Mouse (Mus musculus) cerebellum, adult 9-11 months (tissue): ENCODE results near the gene 2700049A03Rik.

Experiments used
- DNase-seq: peaks from one replicate; pipeline ENCODE4 v3.0.0; 2022

2700049A03Rik gene

DNA sequence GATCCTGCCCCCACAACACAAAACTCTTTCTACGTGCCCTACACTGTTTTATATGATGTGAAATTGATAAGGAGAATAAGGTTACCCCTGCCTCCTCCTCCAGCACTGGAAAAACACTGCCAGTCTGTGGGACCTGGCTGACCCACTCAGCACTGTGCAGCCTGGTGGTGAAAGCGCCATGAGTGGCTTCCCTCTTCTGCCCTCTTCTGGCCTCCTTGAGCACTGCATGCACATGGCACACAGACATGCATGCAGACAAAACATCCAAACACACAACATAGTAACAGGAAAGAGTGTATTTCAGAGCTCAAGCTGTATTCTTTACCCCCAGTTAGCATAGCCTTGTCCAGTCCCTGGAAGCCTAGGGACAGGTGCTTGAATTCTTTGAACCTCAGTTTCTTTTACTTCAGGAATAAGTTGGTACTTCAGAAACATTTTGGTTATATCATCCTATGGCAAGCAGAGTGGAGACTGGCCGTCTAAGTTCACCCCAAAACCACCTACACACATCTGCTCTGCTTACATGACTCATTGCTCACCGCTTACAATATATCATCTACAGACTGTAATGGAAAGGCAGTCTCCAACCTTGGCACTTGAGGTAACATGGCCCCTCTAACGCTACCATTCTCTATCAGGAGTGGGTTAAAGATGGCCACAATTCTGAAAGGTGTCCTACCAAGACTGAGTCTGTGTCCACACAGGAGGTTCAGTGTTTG, 138.0 kb downstream of the 2700049A03Rik start:
- DNase-seq: no peak

- DNase-seq: no peak
These were observed 139.4 kb downstream of the 2700049A03Rik start for GRCm38 (mm10) chr12:71275906-71276595.

- no peak for DNase-seq
These were observed 143.0 kb downstream of the 2700049A03Rik start for GRCm38 (mm10) chr12:71279521-71280262.

DNA sequence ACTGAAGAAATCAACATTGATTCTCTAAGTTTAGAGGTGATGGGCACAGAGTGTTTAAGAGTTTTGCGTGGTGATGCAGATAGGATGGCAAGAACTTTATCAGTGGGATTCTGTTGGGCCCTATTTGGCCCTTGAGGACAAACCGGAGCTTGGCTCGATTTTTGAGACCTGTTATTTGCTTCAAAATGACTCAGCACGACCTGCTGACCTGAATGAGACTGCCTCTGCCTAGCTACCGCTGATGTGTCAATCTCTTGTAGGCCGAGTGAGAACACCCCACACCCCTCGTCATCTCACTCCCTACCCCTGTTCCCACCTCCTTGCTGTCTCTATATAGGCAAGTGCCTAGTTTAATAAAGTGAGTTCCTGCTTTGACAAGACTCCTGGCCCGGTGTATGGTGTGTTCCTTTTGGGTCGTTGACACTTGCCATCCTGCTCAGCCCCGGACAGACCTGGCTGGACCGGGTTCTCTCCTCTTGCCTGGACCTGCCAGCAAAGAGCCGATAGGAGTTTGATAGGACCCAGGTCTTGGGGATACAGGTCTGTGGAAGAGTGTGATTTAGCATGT, 144.6 kb downstream of the 2700049A03Rik start:
- DNase-seq: no peak

- no peak for DNase-seq
These were observed 148.8 kb downstream of the 2700049A03Rik start for GRCm38 (mm10) chr12:71285399-71285798.

GRCm38 (mm10) chr12:71290460-71290859, 153.8 kb downstream of the 2700049A03Rik start:
- DNase-seq: no peak
